Mouse (Mus musculus) kidney, embryonic 14.5 days (tissue): ENCODE data around the gene Tbx1. TPM values are rescaled to one million over a fixed set of nuclear protein-coding genes. Genes with fewer than 3 reads are reported as not detected.

Experiments
- ATAC-seq: fragments of 200-750 bp; cut with Nextera tagmentation; 2 replicates; pipeline ENCODE4 v1.8.0; 2017; ENCODE audit warnings: moderate number of reproducible peaks, mild to moderate bottlenecking, moderate TSS enrichment, moderate library complexity; ENCODE audit not compliant: low FRiP score, low TSS enrichment
- H3K27ac ChIP-seq: fragments of 300-500 bp; sonication (generic); 2 replicates; pipeline ENCODE4 v1.5.1; 2014; ENCODE audit warnings: low read depth, mild to moderate bottlenecking, low read length, moderate library complexity, mixed read lengths
- H3K27me3 ChIP-seq: fragments of 300-500 bp; sonication (generic); 2 replicates; pipeline ENCODE4 v1.6.1; 2014; ENCODE audit warnings: mild to moderate bottlenecking, low read length; ENCODE audit not compliant: control insufficient read depth, insufficient read depth
- H3K36me3 ChIP-seq: fragments of 300-500 bp; sonication (generic); 2 replicates; pipeline ENCODE4 v1.6.1; 2014; ENCODE audit warnings: low read length, mixed read lengths; ENCODE audit not compliant: control insufficient read depth, insufficient read depth
- H3K4me1 ChIP-seq: fragments of 300-500 bp; sonication (generic); 2 replicates; pipeline ENCODE4 v1.6.1; 2014; ENCODE audit warnings: low read length, mixed read lengths; ENCODE audit not compliant: control insufficient read depth, insufficient read depth
- H3K4me2 ChIP-seq: fragments of 300-500 bp; sonication (generic); replicated peaks from 2 replicates; pipeline ENCODE4 v1.6.1; 2014; ENCODE audit warnings: low read depth, mild to moderate bottlenecking, low read length
- H3K4me3 ChIP-seq: fragments of 300-500 bp; sonication (generic); 2 replicates; pipeline ENCODE4 v1.5.1; 2014; ENCODE audit warnings: mild to moderate bottlenecking, low read length
- H3K9ac ChIP-seq: fragments of 300-500 bp; sonication (generic); 2 replicates; pipeline ENCODE4 v1.6.1; 2014; ENCODE audit warnings: low read depth, mild to moderate bottlenecking, low read length, moderate library complexity
- H3K9me3 ChIP-seq: fragments of 300-500 bp; sonication (generic); 2 replicates; pipeline ENCODE4 v1.6.1; 2016; ENCODE audit warnings: low read length; ENCODE audit not compliant: control insufficient read depth
- WGBS: fragments of 180-500 bp; shearing (Covaris S2); extraction: QIAGEN DNeasy Blood & Tissue Kit; methylation state at CpG from one replicate; pipeline ENCODE4 v1.1.7; 2014; 5-methylcytosine and 5-hydroxymethylcytosine counted together
- polyA plus RNA-seq: library from polyadenylated mRNA; unstranded; fragments of >200 nt; fragmentation: Nextera tagmentation; extraction: Ambion mirVana; gene quantifications from 2 replicates; pipeline ENCODE4 v1.2.1, GENCODE M21; 2014

Tbx1 gene
- polyA plus RNA-seq, result 0.61 and 0.63 TPM in 2 replicates

DNA sequence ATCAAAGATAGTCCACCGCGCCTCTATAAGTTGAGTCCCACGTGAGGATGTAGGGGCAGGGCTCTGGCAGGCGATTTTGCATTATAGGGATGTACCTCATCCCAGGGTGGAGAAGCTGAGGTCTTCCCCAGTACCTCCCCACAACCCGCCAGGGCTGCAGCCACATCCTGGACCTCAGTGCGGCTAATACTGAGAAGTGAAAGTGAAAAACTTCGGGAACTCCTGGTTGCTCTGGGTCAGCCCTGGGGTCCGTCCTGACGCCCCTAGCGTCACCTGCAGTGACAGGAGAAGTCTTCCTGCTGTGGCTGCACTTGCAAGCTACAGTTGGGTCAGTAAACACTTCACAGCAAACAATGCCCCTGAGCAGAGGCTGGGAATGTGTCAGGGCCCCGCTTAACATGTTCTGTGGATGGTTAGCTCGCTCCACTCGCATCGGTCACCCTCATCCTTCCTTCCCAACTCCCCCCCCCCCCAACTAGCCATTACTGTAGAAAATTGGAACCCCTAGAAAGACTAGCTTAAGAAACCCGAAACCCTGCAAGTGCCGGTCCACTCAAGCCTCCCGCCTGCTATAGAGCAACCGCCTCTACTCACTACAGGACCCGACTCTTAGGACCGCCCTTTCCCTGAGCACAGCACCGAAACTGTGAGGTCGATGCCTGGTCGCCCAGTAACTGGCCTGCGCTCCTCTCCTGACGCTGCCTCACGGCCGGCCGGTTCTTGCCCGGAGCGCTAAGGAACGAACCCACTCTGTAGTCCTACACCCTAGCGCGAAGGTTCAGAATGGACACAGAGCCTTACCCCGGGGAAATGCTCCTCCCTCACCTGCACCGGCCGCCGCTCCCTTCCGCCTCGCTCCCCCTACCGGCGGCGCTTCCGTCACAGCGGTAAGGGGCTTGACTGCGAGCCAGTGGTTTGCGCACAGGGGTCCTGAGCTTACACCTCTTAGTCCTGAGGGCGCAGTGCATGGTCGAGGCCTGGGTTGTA lies at the start of gene Tbx1:
Gene Tbx1, minus strand, starts transcription at position 868 of the 987 bp plus-strand sequence.
- H3K9me3 ChIP-seq, result no peaks in the 10 kb centered on the region
- H3K9ac ChIP-seq, result no peak within 1 kb of the TSS
- peak within 1 kb of the TSS; percentile 27 for H3K4me3 ChIP-seq
- H3K4me2 ChIP-seq, result peak within 1 kb of the TSS; percentile 35
- H3K27ac ChIP-seq, result no peak within 1 kb of the TSS
- ATAC-seq, result no peak; the same call in 1 of the 2 replicates
- H3K4me1 ChIP-seq, result peaks cover 20% of the 10 kb centered on the region
- H3K36me3 ChIP-seq, result no peaks in the 10 kb centered on the region
- 2% methylated on average over 48 of the region's 48 CpGs for WGBS
- peaks cover 91% of the 10 kb centered on the region for H3K27me3 ChIP-seq

DNA sequence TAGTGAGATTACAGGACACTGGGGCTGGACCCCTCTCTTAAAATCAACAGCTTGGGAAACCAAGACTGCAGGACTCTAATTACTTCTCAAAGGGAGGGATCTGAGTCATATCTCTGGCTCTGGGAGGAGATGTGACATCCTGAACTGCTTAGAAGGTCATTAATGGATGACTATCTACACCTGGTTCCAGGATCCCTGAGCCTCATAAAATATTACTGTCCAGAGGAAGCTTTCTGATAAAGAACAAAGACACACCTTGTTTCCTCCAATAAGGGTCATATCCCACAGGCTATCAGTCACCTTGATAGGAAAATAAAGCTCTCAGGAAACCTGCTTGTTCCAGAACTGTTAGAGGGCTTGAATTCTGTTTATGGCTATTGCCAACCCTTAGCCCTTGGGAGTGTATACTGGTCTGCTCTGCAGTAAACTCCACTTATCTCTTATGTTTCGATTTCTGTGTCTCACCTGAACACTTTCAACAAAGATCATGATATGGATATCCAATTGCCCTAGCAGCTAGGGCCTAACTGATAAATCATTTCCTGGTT lies 49.0 kb upstream of the Tbx1 start:
- Histone ChIP-seq H3K36me3 (no peaks in the 10 kb centered on the region), H3K27ac (no peak overlapping the region), H3K27me3 (no peaks in the 10 kb centered on the region), H3K9me3 (no peaks in the 10 kb centered on the region), H3K4me2 (no peak overlapping the region), H3K4me3 (no peak overlapping the region), H3K4me1 (no peaks in the 10 kb centered on the region), H3K9ac (no peak overlapping the region)
- 82% methylated on average over 1 of the region's 1 CpGs for WGBS
- no peak for ATAC-seq

DNA sequence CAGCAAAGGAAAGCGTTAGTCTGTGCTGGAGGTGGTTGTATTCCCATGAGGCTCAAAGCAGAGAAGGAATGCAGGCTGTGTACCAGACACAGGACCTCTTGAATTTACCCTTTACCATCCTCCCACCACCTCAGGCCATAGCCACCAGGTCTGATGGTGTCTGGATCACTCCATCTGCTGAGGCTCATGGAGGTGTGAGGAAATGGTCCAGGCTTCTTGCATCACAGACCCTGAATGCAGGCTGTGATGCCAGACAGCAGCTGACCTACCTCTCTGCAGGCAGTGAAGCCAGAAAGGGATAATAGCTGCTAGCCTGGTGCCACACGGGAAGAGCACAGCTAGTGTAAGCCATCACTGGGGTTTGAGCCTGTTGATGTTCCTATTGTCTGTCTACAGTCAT lies 47.9 kb upstream of the Tbx1 start:
- no peak for ATAC-seq
- no peak overlapping the region for H3K4me3 ChIP-seq
- 61% methylated on average over 2 of the region's 2 CpGs for WGBS

DNA sequence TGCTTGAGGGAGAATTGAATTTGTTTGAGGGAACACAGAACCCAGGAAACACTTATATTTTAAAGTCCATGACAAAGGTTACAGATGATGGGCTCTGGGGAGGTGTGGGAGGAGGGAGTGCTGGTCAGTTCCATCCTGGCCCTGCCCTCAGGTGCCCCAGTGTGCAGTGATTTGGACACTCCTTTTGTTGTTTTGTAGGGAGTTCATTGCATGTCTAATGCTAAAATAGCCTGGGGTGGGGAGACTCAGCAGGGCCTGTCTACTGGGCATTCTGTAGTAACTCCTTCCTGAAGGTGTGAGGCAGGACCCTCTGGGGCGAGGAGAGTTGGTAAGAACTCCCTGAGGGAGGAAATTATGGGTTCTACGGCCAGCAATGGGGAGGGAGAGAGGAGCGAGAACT lies 46.3 kb upstream of the Tbx1 start:
- Histone ChIP-seq H3K27me3 (no peaks in the 10 kb centered on the region), H3K9ac (no peak overlapping the region)
- ATAC-seq, result no peak

More for the DNA sequence above, 47.9 kb upstream of the Tbx1 start:
- Histone ChIP-seq H3K4me2 (no peak overlapping the region), H3K9me3 (no peaks in the 10 kb centered on the region), H3K9ac (no peak overlapping the region), H3K4me1 (no peaks in the 10 kb centered on the region), H3K27ac (no peak overlapping the region), H3K36me3 (no peaks in the 10 kb centered on the region), H3K27me3 (no peaks in the 10 kb centered on the region)

DNA sequence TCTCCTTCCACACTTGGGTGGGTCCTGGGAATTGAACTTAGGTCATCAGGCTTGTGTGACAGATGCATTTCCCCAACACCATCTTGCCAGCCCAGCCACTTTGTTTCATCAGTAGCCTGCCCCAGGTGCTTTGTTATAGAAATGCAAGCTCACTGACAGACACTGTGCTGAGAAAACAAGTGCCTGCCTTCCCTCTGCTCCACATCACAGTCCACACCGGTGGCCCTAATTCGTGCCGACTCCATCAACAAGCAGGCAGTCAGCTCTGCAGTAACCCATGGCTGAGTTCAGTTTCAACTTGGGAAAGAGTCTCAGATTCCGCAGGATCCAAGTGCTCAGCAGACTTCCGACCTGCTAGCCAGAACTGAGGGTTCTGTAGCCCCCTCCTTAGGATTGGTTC lies 45.9 kb upstream of the Tbx1 start:
- no peak for ATAC-seq
- H3K4me2 ChIP-seq, result no peak overlapping the region

More for the DNA sequence above, 46.3 kb upstream of the Tbx1 start:
- Histone ChIP-seq H3K4me2 (no peak overlapping the region), H3K36me3 (no peaks in the 10 kb centered on the region), H3K4me3 (no peak overlapping the region), H3K9me3 (no peaks in the 10 kb centered on the region), H3K27ac (no peak overlapping the region), H3K4me1 (no peaks in the 10 kb centered on the region)
- 38% methylated on average over 3 of the region's 3 CpGs for WGBS

DNA sequence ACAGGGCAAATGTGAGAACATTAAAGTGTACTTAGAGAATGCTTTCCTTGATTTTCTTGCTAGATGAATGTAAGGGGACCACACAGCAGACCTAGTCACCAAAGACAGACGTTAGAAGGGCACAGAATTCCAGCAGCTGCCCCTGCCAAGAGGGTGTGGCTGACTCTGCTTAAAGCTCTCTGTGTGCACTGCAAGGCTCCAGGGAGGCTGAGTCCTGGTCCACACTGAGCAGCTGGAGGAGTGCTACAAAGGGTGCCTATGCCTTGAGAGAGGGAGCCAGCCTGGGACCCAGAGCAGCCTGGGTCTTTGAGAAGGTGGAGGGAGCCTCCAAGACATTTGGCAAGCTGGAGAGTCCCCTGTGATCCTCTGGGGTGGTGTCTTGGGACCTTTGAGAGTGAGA lies 42.9 kb upstream of the Tbx1 start:
- Histone ChIP-seq H3K4me2 (no peak overlapping the region), H3K36me3 (no peaks in the 10 kb centered on the region), H3K27ac (no peak overlapping the region), H3K9me3 (no peaks in the 10 kb centered on the region), H3K4me3 (no peak overlapping the region), H3K4me1 (peaks cover 8% of the 10 kb centered on the region; the same call in 1 of the 2 replicates), H3K27me3 (peaks cover 8% of the 10 kb centered on the region), H3K9ac (no peak overlapping the region)
- WGBS, result 21% methylated on average over 1 of the region's 1 CpGs
- no peak for ATAC-seq

More for the DNA sequence above, 45.9 kb upstream of the Tbx1 start:
- WGBS, result 65% methylated on average over 5 of the region's 5 CpGs
- no peaks in the 10 kb centered on the region for H3K4me1 ChIP-seq
- no peak overlapping the region for H3K9ac ChIP-seq
- no peak overlapping the region for H3K4me3 ChIP-seq
- no peaks in the 10 kb centered on the region for H3K36me3 ChIP-seq
- no peaks in the 10 kb centered on the region for H3K27me3 ChIP-seq
- no peaks in the 10 kb centered on the region for H3K9me3 ChIP-seq
- H3K27ac ChIP-seq, result no peak overlapping the region

DNA sequence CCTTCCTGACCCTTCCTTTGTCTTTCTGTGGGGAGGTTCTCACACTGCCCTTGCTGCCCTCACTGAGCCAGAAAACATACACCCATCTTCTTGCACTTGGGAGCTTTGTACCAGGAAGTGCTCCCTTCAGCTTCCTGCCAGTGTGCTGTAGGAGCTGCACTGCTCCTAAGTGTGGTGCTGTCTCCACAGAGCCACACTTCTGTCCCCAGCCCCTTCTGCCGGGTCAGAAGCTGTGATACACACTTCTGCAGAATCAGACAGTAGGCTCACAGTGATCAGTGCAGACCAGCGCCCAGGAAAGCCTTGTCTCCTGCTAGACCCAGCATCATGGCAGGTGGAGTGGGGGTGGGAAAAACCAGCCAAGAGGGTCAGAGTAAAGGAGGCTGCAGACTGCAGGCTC lies 42.3 kb upstream of the Tbx1 start:
- Histone ChIP-seq H3K9me3 (no peaks in the 10 kb centered on the region), H3K9ac (no peak overlapping the region), H3K4me1 (peaks cover 8% of the 10 kb centered on the region; the same call in 1 of the 2 replicates), H3K27me3 (peaks cover 13% of the 10 kb centered on the region), H3K4me2 (no peak overlapping the region), H3K4me3 (no peak overlapping the region), H3K27ac (no peak overlapping the region), H3K36me3 (no peaks in the 10 kb centered on the region)
- WGBS, result 75% methylated on average over 2 of the region's 2 CpGs
- no peak for ATAC-seq

DNA sequence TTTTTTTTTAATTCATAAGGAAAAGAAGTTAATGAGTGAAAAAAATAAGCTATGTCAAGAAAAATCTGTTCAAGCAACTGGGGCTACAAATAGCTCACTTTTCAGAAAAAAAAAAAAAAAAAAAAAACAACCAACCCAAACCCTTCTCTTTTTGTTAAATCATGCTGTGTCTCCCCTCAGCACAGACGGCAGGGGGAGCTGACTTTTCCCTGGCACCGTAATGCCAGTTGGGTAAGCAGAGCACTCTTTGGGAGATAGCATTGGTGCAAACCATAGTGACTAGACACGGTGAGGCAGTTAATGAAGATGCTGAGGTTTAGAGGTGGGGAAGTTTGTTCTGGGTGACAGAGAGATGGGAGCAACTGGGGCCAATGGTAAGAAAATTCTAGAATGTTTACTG lies 41.6 kb upstream of the Tbx1 start:
- Histone ChIP-seq H3K4me1 (peaks cover 8% of the 10 kb centered on the region; the same call in 1 of the 2 replicates), H3K27me3 (peaks cover 14% of the 10 kb centered on the region), H3K4me2 (no peak overlapping the region), H3K27ac (no peak overlapping the region), H3K4me3 (no peak overlapping the region), H3K9ac (no peak overlapping the region), H3K36me3 (no peaks in the 10 kb centered on the region), H3K9me3 (no peaks in the 10 kb centered on the region)
- ATAC-seq, result no peak
- 49% methylated on average over 3 of the region's 3 CpGs for WGBS

DNA sequence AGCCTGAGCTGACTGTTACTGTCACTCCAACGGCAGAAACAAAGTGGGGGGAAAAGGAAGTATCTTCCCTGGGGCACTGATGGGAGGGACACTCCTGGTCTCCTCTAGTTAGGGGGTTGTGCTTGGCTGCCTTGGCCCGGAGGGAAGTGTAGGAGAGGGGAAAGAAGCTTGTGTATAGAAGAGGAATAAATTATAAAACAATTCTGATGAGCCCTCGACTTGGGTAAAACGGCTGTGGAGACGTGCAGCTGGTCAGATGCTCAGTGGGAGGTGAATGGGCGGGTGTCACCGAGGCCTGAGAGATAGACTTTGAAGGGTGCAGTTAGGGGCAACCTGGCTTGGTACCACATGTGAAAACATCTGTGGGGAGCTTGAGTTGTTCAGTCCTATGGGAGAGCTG lies 40.7 kb upstream of the Tbx1 start:
- ATAC-seq, result no peak
- Histone ChIP-seq H3K4me1 (peaks cover 15% of the 10 kb centered on the region), H3K36me3 (no peaks in the 10 kb centered on the region), H3K4me2 (no peak overlapping the region), H3K9ac (no peak overlapping the region), H3K9me3 (no peaks in the 10 kb centered on the region), H3K4me3 (no peak overlapping the region), H3K27me3 (peaks cover 21% of the 10 kb centered on the region), H3K27ac (no peak overlapping the region)
- WGBS, result 57% methylated on average over 7 of the region's 7 CpGs
